Mouse (Mus musculus) lung, postnatal 0 days (tissue): ENCODE measurements around the gene Fam118b. TPM values are rescaled to one million over a fixed set of nuclear protein-coding genes. Genes with fewer than 3 reads are reported as not detected.

Experiments
- ATAC-seq: fragments of 200-750 bp; cut with Nextera tagmentation; 2 replicates; pipeline ENCODE4 v1.8.0; 2017; ENCODE audit warnings: moderate library complexity
- DNase-seq: peaks from one replicate; pipeline ENCODE4 v3.0.0-alpha.2; 2016; ENCODE audit warnings: low spot score
- H3K27ac ChIP-seq: fragments of 300-500 bp; sonication (generic); 2 replicates; pipeline ENCODE4 v1.5.1; 2014; ENCODE audit warnings: antibody characterized with exemption, mild to moderate bottlenecking, low read length, mixed read lengths
- H3K27me3 ChIP-seq: fragments of 300-500 bp; sonication (generic); replicated peaks from 2 replicates; pipeline ENCODE4 v1.6.1; 2014; ENCODE audit warnings: low read length, mixed read lengths; ENCODE audit not compliant: insufficient read depth
- H3K36me3 ChIP-seq: fragments of 300-500 bp; sonication (generic); 2 replicates; pipeline ENCODE4 v1.6.1; 2014; ENCODE audit warnings: low read length, mixed read lengths; ENCODE audit not compliant: insufficient read depth
- H3K4me1 ChIP-seq: fragments of 300-500 bp; sonication (generic); 2 replicates; pipeline ENCODE4 v1.6.1; 2014; ENCODE audit warnings: antibody characterized with exemption, low read depth, low read length, mixed read lengths; ENCODE audit not compliant: insufficient read depth
- H3K4me2 ChIP-seq: fragments of 300-500 bp; sonication (generic); replicated peaks from 2 replicates; pipeline ENCODE4 v1.6.1; 2014; ENCODE audit warnings: low read depth, mild to moderate bottlenecking, low read length, moderate library complexity, mixed read lengths
- H3K4me3 ChIP-seq: fragments of 300-500 bp; sonication (generic); 2 replicates; pipeline ENCODE4 v1.5.1; 2014; ENCODE audit warnings: low read depth, low read length
- H3K9ac ChIP-seq: fragments of 300-500 bp; sonication (generic); replicated peaks from 2 replicates; pipeline ENCODE4 v1.6.1; 2014; ENCODE audit warnings: low read depth, mild to moderate bottlenecking
- H3K9me3 ChIP-seq: fragments of 300-500 bp; sonication (generic); 2 replicates; pipeline ENCODE4 v1.6.1; 2016; ENCODE audit warnings: low read length, mixed read lengths
- CTCF ChIP-seq: IDR thresholded peaks from 2 replicates; pipeline ENCODE4 v1.5.1; 2016; ENCODE audit warnings: antibody characterized with exemption, mild to moderate bottlenecking
- EP300 ChIP-seq: IDR thresholded peaks from 2 replicates; pipeline ENCODE4 v1.6.1; 2016; ENCODE audit warnings: antibody characterized with exemption, mild to moderate bottlenecking, control low read depth
- WGBS: fragments of 180-500 bp; shearing (Covaris S2); extraction: QIAGEN DNeasy Blood & Tissue Kit; methylation state at CpG from one replicate; pipeline ENCODE4 v1.1.7; 2014; 5-methylcytosine and 5-hydroxymethylcytosine counted together
- polyA plus RNA-seq: library from polyadenylated mRNA; unstranded; fragments of >200 nt; fragmentation: Nextera tagmentation; extraction: Ambion mirVana; gene quantifications from 2 replicates; pipeline ENCODE4 v1.2.1, GENCODE M21; 2015

The Fam118b gene
- polyA plus RNA-seq, 1 experiment from 2014 or later = 25.8 TPM

DNA sequence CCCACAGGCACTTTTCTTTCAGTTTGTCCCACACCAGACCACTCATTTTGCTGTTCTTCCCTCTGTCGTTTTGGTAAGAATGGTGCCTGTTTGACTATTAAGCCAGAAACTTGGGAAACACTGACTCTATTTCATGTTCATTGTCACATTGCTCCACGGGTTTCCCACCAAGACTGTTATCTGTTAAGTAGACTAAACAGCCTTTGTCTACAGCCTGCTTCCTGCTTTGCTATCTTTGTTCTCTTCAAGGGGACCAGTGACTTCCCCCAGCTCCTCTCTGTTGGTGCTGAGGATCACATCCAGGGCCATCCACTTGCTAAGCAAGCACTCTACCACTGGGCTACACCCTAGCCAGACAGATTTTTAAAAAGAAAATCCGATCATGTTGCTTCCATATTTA, 64.1 kb downstream of the Fam118b start:
- no peak for TF ChIP-seq CTCF
- peak; percentile 34; the same call in 1 of the 2 replicates for TF ChIP-seq EP300
- Histone ChIP-seq H3K9ac (no peak overlapping the region), H3K4me1 (peaks cover 9% of the 10 kb centered on the region; the same call in 1 of the 2 replicates), H3K4me2 (no peak overlapping the region), H3K4me3 (no peak overlapping the region), H3K27me3 (no peaks in the 10 kb centered on the region), H3K9me3 (no peaks in the 10 kb centered on the region), H3K27ac (no peak overlapping the region), H3K36me3 (peaks cover 11% of the 10 kb centered on the region; the same call in 1 of the 2 replicates)
- DNase-seq (no peak), ATAC-seq (no peak)
- WGBS = 32% methylated on average over 3 of the region's 3 CpGs

DNA sequence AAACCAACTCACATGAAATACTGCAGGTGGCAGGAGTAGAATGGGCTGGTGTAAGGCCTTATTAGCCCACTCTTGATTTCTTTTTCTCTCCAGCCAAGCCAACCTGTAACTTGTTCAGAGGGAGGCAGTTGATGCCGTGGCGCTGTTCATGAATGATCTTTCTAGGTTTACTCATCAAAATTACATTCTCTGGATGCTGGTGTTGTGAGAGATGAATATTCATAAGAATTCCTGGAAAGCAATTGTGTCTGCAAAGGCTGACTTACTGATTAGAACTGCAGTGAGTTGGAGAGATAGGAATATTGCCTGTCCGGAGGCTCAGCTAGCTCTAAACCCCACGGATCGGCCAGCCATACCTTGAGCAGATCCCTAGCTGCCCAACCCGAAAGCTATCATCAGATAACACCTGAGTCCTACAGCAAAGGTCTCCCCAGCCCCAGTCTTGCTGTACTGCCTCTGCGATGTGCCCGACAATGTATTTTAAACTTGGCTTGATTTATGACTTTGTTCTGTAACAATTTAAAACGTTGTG, 67.0 kb downstream of the Fam118b start:
- ATAC-seq (no peak), DNase-seq (no peak)
- no peak overlapping the region for H3K27ac ChIP-seq
- H3K9ac ChIP-seq = peak overlapping the region; percentile 72; the same call in 1 of the 2 replicates
- peak overlapping the region; percentile 68; the same call in 1 of the 2 replicates for H3K4me3 ChIP-seq
- 49% methylated on average over 9 of the region's 9 CpGs for WGBS
- no peaks in the 10 kb centered on the region for H3K9me3 ChIP-seq
- H3K4me1 ChIP-seq = peaks cover 9% of the 10 kb centered on the region; the same call in 1 of the 2 replicates
- peak overlapping the region; percentile 79 for H3K4me2 ChIP-seq
- no peaks in the 10 kb centered on the region for H3K36me3 ChIP-seq
- no peaks in the 10 kb centered on the region for H3K27me3 ChIP-seq
- TF ChIP-seq EP300 (no peak), CTCF (no peak)

DNA sequence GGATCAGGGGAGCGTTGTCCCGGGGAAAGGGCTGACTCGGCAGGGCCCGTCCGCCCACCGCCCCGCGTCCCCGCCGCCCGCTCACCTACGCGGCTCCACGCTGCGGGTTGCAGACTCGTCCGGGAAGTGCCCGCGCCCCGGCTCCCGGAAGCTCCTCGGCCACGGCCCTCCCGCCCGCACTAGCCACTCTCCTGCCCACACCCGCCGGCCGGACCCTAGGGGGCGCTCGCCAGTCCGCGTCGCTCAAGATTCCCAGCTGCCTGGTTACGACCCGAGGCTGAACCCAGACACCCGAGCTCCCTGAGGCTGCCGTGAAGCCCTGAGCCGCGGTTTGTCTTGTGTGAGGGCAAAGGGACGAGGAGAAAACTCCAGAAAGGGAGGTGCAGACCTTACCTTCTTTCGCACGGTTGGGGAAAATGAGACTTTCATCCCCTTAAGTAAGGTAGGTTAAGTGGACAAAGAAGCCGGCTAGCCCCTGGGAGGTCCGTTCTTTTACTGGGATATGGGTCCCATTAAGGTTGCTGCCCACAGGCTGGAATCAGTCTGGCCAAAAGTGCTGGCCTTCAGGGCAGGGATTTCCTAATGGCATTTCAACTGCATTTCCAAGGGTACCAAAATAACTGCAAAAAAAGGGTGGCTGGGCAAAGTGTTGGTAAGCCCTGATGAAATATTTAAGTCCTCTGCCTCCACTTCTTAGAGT, 67.7 kb downstream of the Fam118b start, which contains the start of the genes Srpr and Tirap:
Gene Srpr (plus strand): TSS at position 404 of the 700 bp plus-strand sequence.
Gene Tirap (minus strand): TSS at position 520 of the 700 bp plus-strand sequence.
- TF ChIP-seq CTCF = peak; percentile 92
- no peak for TF ChIP-seq EP300
- H3K4me3 ChIP-seq = peak within 1 kb of the TSS; percentile 68
- H3K4me1 ChIP-seq = peaks cover 9% of the 10 kb centered on the region; the same call in 1 of the 2 replicates
- H3K9me3 ChIP-seq = no peaks in the 10 kb centered on the region
- WGBS = 4% methylated on average over 34 of the region's 44 CpGs
- peak within 1 kb of the TSS; percentile 72 for H3K9ac ChIP-seq
- H3K4me2 ChIP-seq = peak within 1 kb of the TSS; percentile 79
- no peaks in the 10 kb centered on the region for H3K36me3 ChIP-seq
- H3K27me3 ChIP-seq = no peaks in the 10 kb centered on the region
- ATAC-seq = peak; percentile 98
- peak within 1 kb of the TSS; percentile 71 for H3K27ac ChIP-seq
- DNase-seq = peak; percentile 93

DNA sequence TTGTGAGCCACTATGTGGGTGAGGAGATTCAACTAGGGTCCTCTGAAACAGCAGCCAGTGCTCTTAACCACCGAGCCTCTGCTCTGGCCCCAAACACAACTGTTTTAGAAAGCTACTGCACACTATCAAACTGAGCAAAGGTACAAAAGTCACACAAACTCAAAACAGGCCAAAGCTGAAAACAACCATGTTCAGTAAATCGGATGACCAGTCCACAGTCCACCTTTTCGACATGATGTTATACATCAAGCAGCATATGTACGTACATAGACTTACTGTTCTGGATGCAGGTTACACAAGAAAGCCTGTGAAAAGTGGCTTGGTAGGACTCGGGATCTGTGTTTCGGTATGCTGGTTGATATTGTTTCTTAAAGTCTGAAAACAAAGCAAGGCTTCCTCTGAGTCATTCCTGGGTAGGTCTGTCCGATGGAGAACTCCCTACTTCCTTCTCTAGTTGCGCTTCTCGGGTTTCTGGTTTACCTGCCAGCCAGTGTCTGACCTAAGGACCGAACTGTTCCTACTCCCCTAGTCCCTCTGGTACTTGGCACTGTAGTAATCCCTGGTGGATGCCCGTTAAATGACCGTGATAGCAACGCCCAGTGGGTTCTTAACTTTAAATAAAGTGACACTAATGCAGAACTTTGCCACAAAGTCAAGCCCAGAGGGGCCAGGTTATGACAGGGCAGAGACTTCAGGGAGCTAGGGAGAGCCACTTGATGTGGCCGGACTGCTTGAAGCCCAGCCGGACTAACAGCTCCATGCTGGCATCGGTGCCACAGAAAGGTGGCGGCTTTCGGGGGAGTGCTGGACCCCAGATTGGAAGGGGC, 68.4 kb downstream of the Fam118b start:
- Histone ChIP-seq H3K9me3 (no peaks in the 10 kb centered on the region), H3K4me1 (peaks cover 9% of the 10 kb centered on the region; the same call in 1 of the 2 replicates), H3K27me3 (no peaks in the 10 kb centered on the region), H3K36me3 (no peaks in the 10 kb centered on the region), H3K4me3 (peak overlapping the region; percentile 68), H3K4me2 (peak overlapping the region; percentile 79), H3K9ac (peak overlapping the region; percentile 72), H3K27ac (peak overlapping the region; percentile 71)
- peak; percentile 71 for ATAC-seq
- DNase-seq = peak; percentile 42
- 22% methylated on average over 18 of the region's 18 CpGs for WGBS
- no peak for TF ChIP-seq CTCF
- no peak for TF ChIP-seq EP300

DNA sequence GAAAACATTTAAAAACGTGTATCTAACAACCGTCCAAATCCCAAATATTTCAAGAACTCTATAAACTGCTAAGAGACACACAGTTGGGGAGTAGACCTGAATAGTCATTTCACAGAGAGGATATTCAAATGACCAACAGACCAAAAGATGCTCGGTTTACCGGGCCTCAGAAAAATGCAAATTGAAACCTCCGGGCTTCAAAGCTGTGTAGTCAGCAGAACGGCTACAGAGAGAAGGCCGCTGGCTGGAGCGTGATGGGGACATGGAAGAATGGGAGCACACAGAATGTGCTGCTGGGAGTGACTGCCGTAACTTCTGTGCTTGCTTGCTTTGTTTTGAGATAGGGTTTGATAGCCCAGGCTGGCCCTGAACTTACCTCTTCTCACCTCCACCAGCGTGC, 69.3 kb downstream of the Fam118b start:
- H3K36me3 ChIP-seq = no peaks in the 10 kb centered on the region
- H3K27me3 ChIP-seq = no peaks in the 10 kb centered on the region
- no peak overlapping the region for H3K27ac ChIP-seq
- no peak overlapping the region for H3K4me2 ChIP-seq
- TF ChIP-seq CTCF = no peak
- no peak for TF ChIP-seq EP300
- ATAC-seq (no peak), DNase-seq (no peak)
- no peak overlapping the region for H3K4me3 ChIP-seq
- H3K4me1 ChIP-seq = peaks cover 9% of the 10 kb centered on the region; the same call in 1 of the 2 replicates
- 81% methylated on average over 10 of the region's 10 CpGs for WGBS
- no peak overlapping the region for H3K9ac ChIP-seq
- no peaks in the 10 kb centered on the region for H3K9me3 ChIP-seq

DNA sequence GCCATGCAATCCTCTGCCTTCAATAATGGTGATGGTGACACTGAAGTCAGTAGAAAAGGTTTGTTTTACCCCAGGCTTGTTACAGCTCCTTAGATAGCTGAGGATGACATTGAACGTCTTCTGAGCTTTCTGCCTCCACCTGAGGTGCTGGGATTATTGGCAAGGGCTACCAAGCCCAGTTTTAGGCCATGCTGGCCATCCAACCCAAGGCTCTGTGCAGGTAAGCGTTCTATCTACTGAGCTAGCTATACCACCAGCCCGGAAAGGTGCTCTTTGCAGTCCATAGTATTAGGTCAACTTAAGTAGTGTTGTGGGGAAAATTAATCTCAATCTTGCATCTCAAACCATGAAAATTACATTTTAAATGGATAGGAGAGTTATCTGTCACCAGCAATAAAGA, 70.0 kb downstream of the Fam118b start:
- H3K36me3 ChIP-seq = no peaks in the 10 kb centered on the region
- no peak for ATAC-seq
- peaks cover 9% of the 10 kb centered on the region; the same call in 1 of the 2 replicates for H3K4me1 ChIP-seq

More for the DNA sequence above, 70.0 kb downstream of the Fam118b start:
- no peaks in the 10 kb centered on the region for H3K27me3 ChIP-seq
- no peak overlapping the region for H3K4me2 ChIP-seq
- 94% methylated on average over 3 of the region's 3 CpGs for WGBS
- H3K27ac ChIP-seq = no peak overlapping the region
- no peak overlapping the region for H3K4me3 ChIP-seq
- no peak for DNase-seq
- H3K9ac ChIP-seq = no peak overlapping the region
- no peak for TF ChIP-seq CTCF
- no peak for TF ChIP-seq EP300
- H3K9me3 ChIP-seq = no peaks in the 10 kb centered on the region
